Mouse (Mus musculus) spleen, adult 2 months (tissue): ENCODE data around the gene Timm44. TPM values are rescaled to one million over a fixed set of nuclear protein-coding genes. Genes with fewer than 3 reads are reported as not detected.

Experiments
- DNase-seq, 2 experiments: peaks; one replicate each; pipeline versions ENCODE4 v3.0.0 to v3.0.0-alpha.2; 2012 to 2021; ENCODE audit warnings: low spot score in 2 of 2, low read depth in 1 of 2
- H3K27ac ChIP-seq: fragments of 200-500 bp; 2 replicates; pipeline ENCODE4 v1.5.1; 2012; ENCODE audit warnings: low read length, inconsistent platforms; ENCODE audit not compliant: insufficient read depth
- H3K27me3 ChIP-seq: fragments of 200-500 bp; 2 replicates; pipeline ENCODE4 v1.6.1; 2012; ENCODE audit warnings: mild to moderate bottlenecking, moderate library complexity, low read length, inconsistent platforms; ENCODE audit not compliant: control insufficient read depth, insufficient read depth
- H3K36me3 ChIP-seq: fragments of 200-500 bp; 2 replicates; pipeline ENCODE4 v1.6.1; 2012; ENCODE audit warnings: mild to moderate bottlenecking, low read length, inconsistent platforms; ENCODE audit not compliant: control insufficient read depth, insufficient read depth
- H3K4me1 ChIP-seq: fragments of 200-500 bp; 2 replicates; pipeline ENCODE4 v1.6.1; 2011; ENCODE audit warnings: inconsistent platforms; ENCODE audit not compliant: control insufficient read depth, insufficient read depth, insufficient read length
- H3K4me3 ChIP-seq: fragments of 200-500 bp; 2 replicates; pipeline ENCODE4 v1.5.1; 2011; ENCODE audit warnings: mild to moderate bottlenecking, inconsistent platforms; ENCODE audit not compliant: insufficient read depth, insufficient read length; ENCODE audit errors: extremely low read depth
- CTCF ChIP-seq: fragments of 200-500 bp; IDR thresholded peaks from 2 replicates; pipeline ENCODE4 v1.5.1; 2011; ENCODE audit warnings: mild to moderate bottlenecking, inconsistent platforms; ENCODE audit not compliant: insufficient read depth, insufficient read length, insufficient replicate concordance; ENCODE audit errors: extremely low read depth
- POLR2A ChIP-seq: fragments of 200-500 bp; IDR thresholded peaks from 2 replicates; pipeline ENCODE4 v1.6.1; 2011; ENCODE audit warnings: low read depth, low read length, inconsistent platforms
- WGBS: fragments of 180-500 bp; shearing (Covaris S2); methylation state at CpG from one replicate; pipeline ENCODE4 v1.1.7; 2018; 5-methylcytosine and 5-hydroxymethylcytosine counted together
- polyA plus RNA-seq: library from polyadenylated mRNA; depleted of rRNA; stranded (reverse); fragments of >200 nt; gene quantifications from 2 replicates; pipeline ENCODE4 v1.2.3, GENCODE M21; 2012

Gene Timm44
- polyA plus RNA-seq, 1 experiment = 42.1 TPM

DNA sequence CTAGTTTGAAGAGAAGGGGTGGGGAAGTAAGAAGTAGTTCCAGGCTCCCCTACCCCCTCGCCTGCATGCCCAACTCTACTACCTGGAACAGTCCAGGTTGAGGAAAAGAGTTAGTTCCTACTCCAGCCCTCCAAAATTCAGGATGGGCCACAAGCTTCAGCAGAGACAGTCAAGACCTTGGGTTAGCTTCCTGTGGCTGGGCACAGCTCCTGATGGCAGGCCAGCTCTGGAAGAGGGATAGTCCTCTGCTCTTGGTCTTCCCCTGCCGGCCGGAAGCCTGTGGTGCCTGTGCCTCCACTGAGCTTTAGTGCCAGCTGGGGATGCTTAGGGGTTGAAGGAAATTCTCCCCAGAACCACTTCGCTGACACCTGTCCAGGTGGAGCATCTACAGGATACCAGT is 49.4 kb downstream of the Timm44 start:
- Histone ChIP-seq H3K36me3 (no peaks in the 10 kb centered on the region), H3K27ac (no peak overlapping the region), H3K27me3 (peaks cover 3% of the 10 kb centered on the region; the same call in 1 of the 2 replicates), H3K4me3 (no peak overlapping the region), H3K4me1 (no peaks in the 10 kb centered on the region)
- 51% methylated on average over 4 of the region's 4 CpGs for WGBS
- no peak for DNase-seq
- no peak for TF ChIP-seq POLR2A

DNA sequence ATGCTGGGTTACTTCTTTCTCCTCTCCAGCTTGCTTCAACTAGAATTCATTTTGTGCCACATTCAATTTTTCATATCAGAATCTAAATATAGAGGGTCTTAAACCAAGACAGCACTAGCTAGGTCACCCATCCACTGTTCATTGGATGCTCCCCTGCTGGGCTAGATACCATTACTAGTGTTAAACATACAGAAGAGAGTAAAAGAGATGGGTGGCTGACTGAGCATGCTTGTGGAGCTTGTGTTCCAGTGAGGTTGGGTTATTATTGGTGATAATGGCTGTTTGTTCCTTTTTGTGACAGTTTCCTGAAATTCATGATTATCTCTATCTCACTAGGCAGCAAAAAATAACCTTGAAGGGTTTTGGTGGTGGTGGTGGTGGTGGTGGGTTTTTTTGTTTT is 53.7 kb downstream of the Timm44 start:
- Histone ChIP-seq H3K27ac (no peak overlapping the region), H3K27me3 (peaks cover 7% of the 10 kb centered on the region), H3K4me1 (peaks cover 1% of the 10 kb centered on the region), H3K4me3 (no peak overlapping the region), H3K36me3 (no peaks in the 10 kb centered on the region)
- no peak for TF ChIP-seq POLR2A
- no peak for TF ChIP-seq CTCF
- no peak for DNase-seq

DNA sequence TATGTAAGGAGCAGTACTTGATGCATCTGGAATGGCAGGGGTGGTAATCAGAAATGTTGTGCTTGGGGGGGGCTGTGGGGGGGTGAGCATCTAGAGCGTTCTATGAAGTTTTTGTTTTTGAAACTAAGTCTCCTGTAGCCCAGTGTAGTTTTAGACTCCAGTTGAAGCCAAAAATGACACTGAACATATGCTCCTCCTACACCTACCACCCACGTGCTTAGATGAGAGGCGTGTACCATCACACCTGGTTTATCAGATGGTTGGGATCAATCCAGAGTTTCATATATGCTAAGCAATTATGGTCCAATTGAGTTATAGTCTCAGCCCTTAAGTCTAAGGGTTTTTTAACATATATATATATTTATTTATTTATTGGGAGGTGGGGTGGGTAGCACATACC is 56.1 kb downstream of the Timm44 start:
- no peak for DNase-seq
- WGBS = 89% methylated on average over 3 of the region's 3 CpGs
- H3K27ac ChIP-seq = no peak overlapping the region
- TF ChIP-seq POLR2A (no peak), CTCF (no peak)
- H3K36me3 ChIP-seq = no peaks in the 10 kb centered on the region
- peaks cover 6% of the 10 kb centered on the region for H3K4me1 ChIP-seq
- H3K27me3 ChIP-seq = peaks cover 13% of the 10 kb centered on the region
- no peak overlapping the region for H3K4me3 ChIP-seq

DNA sequence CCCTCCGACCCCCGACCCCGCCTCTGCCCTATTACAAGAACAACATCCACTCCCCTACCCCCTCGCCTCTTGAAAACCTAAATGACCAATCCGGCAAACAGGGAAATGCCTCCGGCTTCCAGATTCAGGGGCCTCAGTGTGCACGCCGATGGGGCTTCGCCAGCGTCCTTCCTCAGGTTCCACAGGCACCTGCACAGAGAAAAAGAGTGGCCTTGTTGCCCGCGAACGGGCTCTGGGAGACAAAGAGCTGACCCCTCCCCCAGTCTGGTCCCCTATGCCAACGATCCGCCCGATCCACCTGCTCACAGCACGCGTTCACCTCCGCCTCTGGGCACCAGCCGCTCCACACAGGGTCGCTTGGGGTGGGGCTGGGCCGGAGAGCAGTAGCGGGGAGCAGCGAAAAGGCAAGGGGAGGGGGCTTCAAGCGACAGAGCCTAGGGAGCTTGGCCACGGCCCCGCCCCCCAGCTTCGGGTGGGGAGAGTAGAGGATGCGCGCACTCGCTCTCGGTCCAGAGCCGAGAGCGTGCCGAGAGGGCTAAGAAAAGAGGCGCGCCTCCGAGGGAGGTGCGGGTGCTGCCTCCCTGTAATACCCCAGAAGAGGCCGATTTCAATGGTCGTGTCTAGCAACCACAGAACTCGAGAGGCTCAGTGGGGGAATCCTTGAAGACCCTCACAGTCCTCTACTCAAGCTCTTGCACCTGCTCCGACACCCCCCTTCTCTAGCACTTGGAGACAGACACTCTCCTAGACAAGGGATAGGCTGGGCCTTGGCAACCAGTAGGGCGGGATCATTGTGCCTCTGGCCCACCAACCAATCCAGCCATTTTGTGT is 58.7 kb downstream of the Timm44 start, which contains the start of gene Prr36:
Gene Prr36, minus strand, starts transcription at position 669 of the 831 bp plus-strand sequence.
- no peak for TF ChIP-seq CTCF
- TF ChIP-seq POLR2A = no peak
- Histone ChIP-seq H3K4me1 (peaks cover 14% of the 10 kb centered on the region), H3K27ac (no peak within 1 kb of the TSS), H3K36me3 (no peaks in the 10 kb centered on the region), H3K4me3 (no peak within 1 kb of the TSS; the same call in 1 of the 2 replicates), H3K27me3 (peaks cover 13% of the 10 kb centered on the region)
- no peak for DNase-seq
- 7% methylated on average over 44 of the region's 44 CpGs for WGBS

DNA sequence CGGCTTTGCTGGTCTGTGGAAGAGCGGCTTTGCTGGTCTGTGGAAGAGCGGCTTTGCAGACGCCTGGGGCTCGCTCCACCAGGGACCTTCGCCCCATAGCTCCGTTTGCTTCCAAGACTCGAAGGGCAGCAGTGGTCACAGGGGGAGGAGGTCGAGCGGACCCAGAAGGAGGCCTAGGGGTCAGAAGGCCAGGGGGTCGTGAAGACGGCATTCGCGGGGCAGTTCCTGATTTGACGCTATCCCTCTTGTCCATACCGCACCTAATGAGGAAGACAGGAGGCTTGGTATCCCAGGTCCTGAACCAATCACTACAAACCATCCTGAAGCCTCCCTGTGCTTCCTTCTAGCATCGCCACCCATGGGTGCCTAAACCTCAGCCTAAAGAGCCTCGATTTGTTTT is 59.4 kb downstream of the Timm44 start:
- 45% methylated on average over 18 of the region's 18 CpGs for WGBS
- H3K27ac ChIP-seq = no peak overlapping the region
- peaks cover 14% of the 10 kb centered on the region for H3K4me1 ChIP-seq
- no peaks in the 10 kb centered on the region for H3K36me3 ChIP-seq
- TF ChIP-seq POLR2A (no peak), CTCF (no peak)
- peaks cover 13% of the 10 kb centered on the region for H3K27me3 ChIP-seq
- DNase-seq = no peak
- no peak overlapping the region for H3K4me3 ChIP-seq

DNA sequence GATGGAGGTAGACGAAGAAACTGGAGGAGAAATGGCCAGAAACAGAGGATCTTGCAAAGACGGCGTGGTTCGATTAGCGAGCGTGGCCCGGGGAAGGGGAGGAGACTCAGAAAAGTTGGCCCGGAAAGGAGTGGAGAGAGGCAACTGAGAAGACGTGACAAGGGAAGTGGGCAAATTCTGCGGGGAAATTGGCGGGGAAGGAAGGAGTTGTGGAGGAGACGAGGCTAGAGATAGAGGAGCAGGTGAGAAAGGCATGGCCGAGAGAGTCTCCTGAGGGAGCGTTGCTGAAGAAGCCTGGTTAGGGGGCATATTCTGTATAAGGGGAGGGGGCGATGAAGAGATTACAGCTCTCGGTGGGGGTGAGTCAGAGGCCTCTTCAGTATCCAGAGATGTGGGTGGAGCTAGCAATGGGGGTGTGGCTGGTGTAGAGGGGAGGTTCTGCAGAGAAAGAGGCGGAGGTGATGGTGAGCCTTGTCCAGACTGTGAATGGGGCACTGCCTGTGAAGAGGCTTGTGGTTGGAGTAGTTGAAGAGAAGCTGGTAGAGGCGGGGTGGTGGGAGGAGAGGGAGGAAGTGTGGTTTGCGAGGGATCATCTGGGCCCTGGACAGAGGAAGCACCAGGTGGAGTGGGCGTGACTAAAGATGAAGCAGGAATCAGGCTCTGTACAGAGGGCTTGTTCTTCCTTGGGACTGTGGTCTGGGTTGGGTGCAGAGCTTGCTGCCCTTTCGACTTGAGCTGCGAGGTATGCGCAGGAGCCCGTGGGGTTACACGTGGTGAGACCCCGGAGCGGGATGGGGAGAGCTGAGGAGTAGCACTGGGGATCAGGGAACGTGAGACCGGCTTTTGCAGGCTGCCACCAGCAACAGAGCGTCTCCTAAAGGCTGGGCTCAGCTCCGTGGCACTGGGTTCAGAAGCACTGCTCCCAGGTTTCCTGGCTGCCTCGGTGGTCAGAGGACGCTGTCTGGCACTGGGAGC is 61.4 kb downstream of the Timm44 start:
- H3K27ac ChIP-seq = peak overlapping the region; percentile 1; the same call in 1 of the 2 replicates
- peaks cover 14% of the 10 kb centered on the region for H3K4me1 ChIP-seq
- peaks cover 13% of the 10 kb centered on the region for H3K27me3 ChIP-seq

More for the DNA sequence above, 61.4 kb downstream of the Timm44 start:
- peak; percentile 18 to 49 for DNase-seq
- 4% methylated on average over 33 of the region's 33 CpGs for WGBS
- TF ChIP-seq CTCF (no peak), POLR2A (no peak)
- Histone ChIP-seq H3K4me3 (peak overlapping the region; percentile 45), H3K36me3 (no peaks in the 10 kb centered on the region)
